Mouse (Mus musculus): ENCODE results near the gene Zfp609. TPM values are rescaled to one million over a fixed set of nuclear protein-coding genes. Genes with fewer than 3 reads are reported as not detected.
A peak's percentile ranks its signal among the peaks of the same experiment; 100 is the strongest.

Zfp609 gene
- polyA plus RNA-seq, 1 experiment from 2014 or later, result 10.5 TPM

GRCm38 (mm10) chr9:65741066-65741852, 86.1 kb downstream of the Zfp609 start:
- H3K9me3 ChIP-seq, result no peaks in the 10 kb centered on the region
- ATAC-seq, result no peak
- 84% methylated on average over 14 of the region's 14 CpGs for WGBS
- H3K4me1 ChIP-seq (replicated peaks), result peaks cover 39% of the 10 kb centered on the region
- no peaks in the 10 kb centered on the region for H3K27me3 ChIP-seq
- H3K27ac ChIP-seq, result no peak overlapping the region
- H3K36me3 ChIP-seq, result 0 out of 2 replicates have a peak, but pooled peaks cover 3% of the 10 kb centered on the region
- H3K4me2 ChIP-seq (replicated peaks), result no peak overlapping the region
- H3K4me3 ChIP-seq (replicated peaks), result no peak overlapping the region
- H3K9ac ChIP-seq (replicated peaks), result no peak overlapping the region

GRCm38 (mm10) chr9:65734931-65735330, 92.4 kb downstream of the Zfp609 start:
- Histone ChIP-seq H3K27ac (no peak overlapping the region), H3K27me3 (no peaks in the 10 kb centered on the region), H3K4me2 (replicated peaks) (no peak overlapping the region), H3K36me3 (peaks cover 15% of the 10 kb centered on the region), H3K4me3 (replicated peaks) (no peak overlapping the region), H3K4me1 (replicated peaks) (no peaks in the 10 kb centered on the region), H3K9me3 (no peaks in the 10 kb centered on the region), H3K9ac (replicated peaks) (no peak overlapping the region)
- ATAC-seq, result no peak
- 93% methylated on average over 3 of the region's 3 CpGs for WGBS

GRCm38 (mm10) chr9:65728588-65728987, 98.8 kb downstream of the Zfp609 start:
- peaks cover 32% of the 10 kb centered on the region for H3K4me1 ChIP-seq (replicated peaks)
- H3K27ac ChIP-seq, result no peak overlapping the region
- no peaks in the 10 kb centered on the region for H3K27me3 ChIP-seq
- no peaks in the 10 kb centered on the region for H3K9me3 ChIP-seq
- H3K4me3 ChIP-seq (replicated peaks), result no peak overlapping the region
- WGBS, result over 99% methylated on average over 6 of the region's 6 CpGs
- no peak overlapping the region for H3K9ac ChIP-seq (replicated peaks)
- H3K4me2 ChIP-seq (replicated peaks), result no peak overlapping the region
- no peak for ATAC-seq
- H3K36me3 ChIP-seq, result peaks cover 26% of the 10 kb centered on the region

- 94% methylated on average over 4 of the region's 4 CpGs for WGBS
- no peak overlapping the region for H3K4me3 ChIP-seq (replicated peaks)
- ATAC-seq, result no peak
- H3K27me3 ChIP-seq, result no peaks in the 10 kb centered on the region
- peaks cover 24% of the 10 kb centered on the region for H3K36me3 ChIP-seq
- peaks cover 38% of the 10 kb centered on the region for H3K4me1 ChIP-seq (replicated peaks)
- no peaks in the 10 kb centered on the region for H3K9me3 ChIP-seq
- no peak overlapping the region for H3K4me2 ChIP-seq (replicated peaks)
- H3K9ac ChIP-seq (replicated peaks), result no peak overlapping the region
- H3K27ac ChIP-seq, result no peak overlapping the region
These were observed 99.9 kb downstream of the Zfp609 start for GRCm38 (mm10) chr9:65727491-65727890.

GRCm38 (mm10) chr9:65726431-65726830, 100.9 kb downstream of the Zfp609 start:
- Histone ChIP-seq H3K36me3 (peaks cover 23% of the 10 kb centered on the region), H3K9me3 (no peaks in the 10 kb centered on the region), H3K4me2 (replicated peaks) (no peak overlapping the region), H3K9ac (replicated peaks) (no peak overlapping the region), H3K27ac (no peak overlapping the region), H3K4me1 (replicated peaks) (peaks cover 48% of the 10 kb centered on the region), H3K27me3 (no peaks in the 10 kb centered on the region), H3K4me3 (replicated peaks) (no peak overlapping the region)
- no peak for ATAC-seq
- WGBS, result 85% methylated on average over 3 of the region's 3 CpGs

GRCm38 (mm10) chr9:65725291-65725622, 102.1 kb downstream of the Zfp609 start:
- H3K4me1 ChIP-seq (replicated peaks), result peaks cover 57% of the 10 kb centered on the region
- ATAC-seq, result peak; percentile 49
- H3K36me3 ChIP-seq, result 0 out of 2 replicates have a peak, but pooled peaks cover 17% of the 10 kb centered on the region
- WGBS, result 27% methylated on average over 4 of the region's 4 CpGs
- H3K4me2 ChIP-seq (replicated peaks), result 0 out of 2 replicates have a peak overlapping the region, but pooled peaks have one; percentile 12
- H3K27me3 ChIP-seq, result no peaks in the 10 kb centered on the region
- peak overlapping the region; percentile 83 for H3K27ac ChIP-seq
- H3K9me3 ChIP-seq, result no peaks in the 10 kb centered on the region
- H3K4me3 ChIP-seq (replicated peaks), result no peak overlapping the region
- H3K9ac ChIP-seq (replicated peaks), result no peak overlapping the region

- WGBS, result 8% methylated on average over 8 of the region's 8 CpGs
- peaks cover 57% of the 10 kb centered on the region for H3K4me1 ChIP-seq (replicated peaks)
- no peaks in the 10 kb centered on the region for H3K27me3 ChIP-seq
These were observed 102.7 kb downstream of the Zfp609 start for GRCm38 (mm10) chr9:65724471-65725290.

GRCm38 (mm10) chr9:65721161-65721566, 106.2 kb downstream of the Zfp609 start:
- no peaks in the 10 kb centered on the region for H3K27me3 ChIP-seq
- no peak overlapping the region for H3K9ac ChIP-seq (replicated peaks)
- no peak overlapping the region; the same call in 1 of the 2 replicates for H3K27ac ChIP-seq
- no peaks in the 10 kb centered on the region for H3K36me3 ChIP-seq
- H3K4me3 ChIP-seq (replicated peaks), result no peak overlapping the region
- ATAC-seq, result no peak
- peaks cover 53% of the 10 kb centered on the region for H3K4me1 ChIP-seq (replicated peaks)
- H3K4me2 ChIP-seq (replicated peaks), result no peak overlapping the region
- 62% methylated on average over 10 of the region's 10 CpGs for WGBS
- H3K9me3 ChIP-seq, result no peaks in the 10 kb centered on the region

More at GRCm38 (mm10) chr9:65724471-65725290, 102.7 kb downstream of the Zfp609 start:
- H3K4me3 ChIP-seq (replicated peaks), result no peak overlapping the region
- no peak overlapping the region for H3K9ac ChIP-seq (replicated peaks)
- H3K4me2 ChIP-seq (replicated peaks), result 0 out of 2 replicates have a peak overlapping the region, but pooled peaks have one; percentile 12
- H3K9me3 ChIP-seq, result no peaks in the 10 kb centered on the region
- peak; percentile 74 for ATAC-seq
- peak overlapping the region; percentile 83 for H3K27ac ChIP-seq
- H3K36me3 ChIP-seq, result 0 out of 2 replicates have a peak, but pooled peaks cover 11% of the 10 kb centered on the region

- Histone ChIP-seq H3K4me1 (replicated peaks) (peaks cover 24% of the 10 kb centered on the region), H3K27ac (no peak overlapping the region), H3K4me2 (replicated peaks) (no peak overlapping the region), H3K4me3 (replicated peaks) (no peak overlapping the region), H3K9me3 (no peaks in the 10 kb centered on the region), H3K36me3 (no peaks in the 10 kb centered on the region), H3K9ac (replicated peaks) (no peak overlapping the region), H3K27me3 (no peaks in the 10 kb centered on the region)
- ATAC-seq, result no peak
- WGBS, result 87% methylated on average over 5 of the region's 5 CpGs
These were observed 109.2 kb downstream of the Zfp609 start for GRCm38 (mm10) chr9:65718195-65718594.

GRCm38 (mm10) chr9:65703926-65704595, 123.3 kb downstream of the Zfp609 start:
- H3K9me3 ChIP-seq, result no peaks in the 10 kb centered on the region
- no peak overlapping the region for H3K4me3 ChIP-seq (replicated peaks)
- 93% methylated on average over 24 of the region's 24 CpGs for WGBS
- no peak overlapping the region for H3K4me2 ChIP-seq (replicated peaks)
- peaks cover 56% of the 10 kb centered on the region for H3K36me3 ChIP-seq
- no peak overlapping the region for H3K27ac ChIP-seq
- H3K27me3 ChIP-seq, result no peaks in the 10 kb centered on the region
- no peak overlapping the region for H3K9ac ChIP-seq (replicated peaks)
- no peaks in the 10 kb centered on the region for H3K4me1 ChIP-seq (replicated peaks)
- ATAC-seq, result no peak

GRCm38 (mm10) chr9:65703241-65703640, 124.1 kb downstream of the Zfp609 start:
- WGBS, result 88% methylated on average over 7 of the region's 7 CpGs

GRCm38 (mm10) chr9:65702286-65702685, 125.1 kb downstream of the Zfp609 start:
- no peak overlapping the region for H3K27ac ChIP-seq
- ATAC-seq, result no peak
- no peak overlapping the region for H3K9ac ChIP-seq (replicated peaks)
- no peaks in the 10 kb centered on the region for H3K4me1 ChIP-seq (replicated peaks)
- no peak overlapping the region for H3K4me2 ChIP-seq (replicated peaks)
- no peak overlapping the region for H3K4me3 ChIP-seq (replicated peaks)
- 96% methylated on average over 9 of the region's 9 CpGs for WGBS
- H3K27me3 ChIP-seq, result no peaks in the 10 kb centered on the region
- H3K36me3 ChIP-seq, result peaks cover 62% of the 10 kb centered on the region
- H3K9me3 ChIP-seq, result no peaks in the 10 kb centered on the region

More at GRCm38 (mm10) chr9:65703241-65703640, 124.1 kb downstream of the Zfp609 start:
- Histone ChIP-seq H3K4me1 (replicated peaks) (no peaks in the 10 kb centered on the region), H3K9ac (replicated peaks) (no peak overlapping the region), H3K9me3 (no peaks in the 10 kb centered on the region), H3K36me3 (peaks cover 60% of the 10 kb centered on the region), H3K4me2 (replicated peaks) (no peak overlapping the region), H3K4me3 (replicated peaks) (no peak overlapping the region), H3K27me3 (no peaks in the 10 kb centered on the region), H3K27ac (no peak overlapping the region)
- no peak for ATAC-seq

Data from midbrain, embryonic 13.5 days (tissue).